Mouse (Mus musculus) adrenal gland, postnatal 10 days (tissue): ENCODE data around the gene Dok1. TPM values are rescaled to one million over a fixed set of nuclear protein-coding genes. Genes with fewer than 3 reads are reported as not detected.

ENCODE experiments used
- microRNA-seq: library from miRNA; unstranded; fragments of <30 nt; microRNA quantifications from one replicate; pipeline ENCODE4 v1.2.0, GENCODE M21; 2021
- total RNA-seq, 2 experiments: library from RNA; stranded (reverse); gene quantifications; 2 replicates each; pipeline ENCODE4 v1.2.3; 2021

The Dok1 gene
- total RNA-seq, 2 experiments from 2014 or later, result 9.8 to 11.2 TPM

Small RNA genes within 50 kb of the gene (microRNA-seq; reads per million reads assigned to microRNA genes)
- not detected for gene Mir7040

Other genes with a start within 250 kb of the Dok1 start
- gene Sema4f, start 93.7 kb downstream of the Dok1 start, total RNA-seq, result 1 to 10 TPM; 1.0 to 2.8 TPM
- under 1 TPM; 0.36 to 0.39 TPM for gene M1ap, start 86.6 kb downstream of the Dok1 start, total RNA-seq
- gene Loxl3, start 702 bp upstream of the Dok1 start, total RNA-seq, result 1 to 10 TPM; 4.8 to 6.0 TPM
- 100 to 1,000 TPM; 143 to 149 TPM for gene Aup1, start 21.1 kb upstream of the Dok1 start, total RNA-seq
- gene Htra2, start 21.8 kb upstream of the Dok1 start, total RNA-seq, result 10 to 100 TPM; 53.4 to 60.5 TPM
- 1 to 10 TPM; 3.7 TPM for gene Dqx1, start 24.4 kb upstream of the Dok1 start, total RNA-seq
- gene Tlx2, start 36.8 kb upstream of the Dok1 start, total RNA-seq, result 10 to 100 TPM; 11.9 to 14.3 TPM
- gene Pcgf1, start 44.4 kb upstream of the Dok1 start, total RNA-seq, result 10 to 100 TPM; 26.4 to 34.2 TPM
- 1 to 10 TPM; 5.8 to 8.7 TPM for gene Lbx2, start 52.9 kb upstream of the Dok1 start, total RNA-seq
- gene Ccdc142, start 68.1 kb upstream of the Dok1 start, total RNA-seq, result 1 to 10 TPM; 2.4 to 7.9 TPM
- gene Gm42688, start 68.1 kb upstream of the Dok1 start, total RNA-seq, result 1 to 10 TPM; 2.9 to 6.5 TPM
- gene Mrpl53, start 75.6 kb upstream of the Dok1 start, total RNA-seq, result 100 to 1,000 TPM; 109 to 115 TPM
- gene Mogs, start 82.0 kb upstream of the Dok1 start, total RNA-seq, result 10 to 100 TPM; 42.7 to 48.9 TPM
- gene Wbp1, start 88.1 kb upstream of the Dok1 start, total RNA-seq, result 10 to 100 TPM; 61.1 to 82.1 TPM
- gene Ino80b, start 92.0 kb upstream of the Dok1 start, total RNA-seq, result 10 to 100 TPM; 20.7 to 25.7 TPM
- 10 to 100 TPM; 10.9 to 19.8 TPM for gene Rtkn, start 102.0 kb upstream of the Dok1 start, total RNA-seq
- gene Wdr54, start 122.9 kb upstream of the Dok1 start, total RNA-seq, result 1 to 10 TPM; 2.0 to 2.2 TPM
- under 1 TPM; 0.24 to 0.39 TPM for gene 1700003E16Rik, start 122.9 kb upstream of the Dok1 start, total RNA-seq
- gene Dctn1, start 132.4 kb upstream of the Dok1 start, total RNA-seq, result 100 to 1,000 TPM; 101 to 119 TPM
- gene Slc4a5, start 186.4 kb upstream of the Dok1 start, total RNA-seq, result under 1 TPM; 0.12 to 0.15 TPM